Mouse (Mus musculus): ENCODE measurements around the gene Slc17a7. TPM values are rescaled to one million over a fixed set of nuclear protein-coding genes. Genes with fewer than 3 reads are reported as not detected.

The Slc17a7 gene
- polyA plus RNA-seq, 1 experiment from 2014 or later, result 1.1 TPM

MicroRNAs within 50 kb of the gene (microRNA counts, 519-probe panel; counts per million panel counts)
- 2,597 counts per million, percentile 77 among the panel's probes with 10 or more counts for microRNA mmu-miR-150

Small RNA genes lying within 50 kb of the gene (microRNA-seq; reads per million reads assigned to microRNA genes)
- gene Mir150, result 85.0 reads per million, percentile 52 among the genes with 10 or more reads in this experiment
- gene Mir5121, result 12.9 reads per million, percentile 33 among the genes with 10 or more reads in this experiment
- gene Mir7055, result not detected

Other genes starting within 250 kb of the Slc17a7 start
- gene Ap2a1, start 234.5 kb upstream of the Slc17a7 start, polyA plus RNA-seq (2015; fragmentation: Nextera tagmentation; extraction: Ambion mirVana), result 122 and 136 TPM in 2 replicates
- 0.10 and 0.25 TPM in 2 replicates for gene Tsks, start 220.7 kb upstream of the Slc17a7 start, polyA plus RNA-seq (2015; fragmentation: Nextera tagmentation; extraction: Ambion mirVana)
- 58.4 and 63.1 TPM in 2 replicates for gene Cpt1c, start 189.1 kb upstream of the Slc17a7 start, polyA plus RNA-seq (2015; fragmentation: Nextera tagmentation; extraction: Ambion mirVana)
- gene Prmt1, start 177.4 kb upstream of the Slc17a7 start, polyA plus RNA-seq (2015; fragmentation: Nextera tagmentation; extraction: Ambion mirVana), result 671 and 697 TPM in 2 replicates
- 52.3 and 53.6 TPM in 2 replicates for gene Irf3, start 166.3 kb upstream of the Slc17a7 start, polyA plus RNA-seq (2015; fragmentation: Nextera tagmentation; extraction: Ambion mirVana)
- gene Bcl2l12, start 165.2 kb upstream of the Slc17a7 start, polyA plus RNA-seq (2015; fragmentation: Nextera tagmentation; extraction: Ambion mirVana), result 7.0 and 8.3 TPM in 2 replicates
- 42.4 and 47.8 TPM in 2 replicates for gene Scaf1, start 147.6 kb upstream of the Slc17a7 start, polyA plus RNA-seq (2015; fragmentation: Nextera tagmentation; extraction: Ambion mirVana)
- gene Rras, start 146.0 kb upstream of the Slc17a7 start, polyA plus RNA-seq (2015; fragmentation: Nextera tagmentation; extraction: Ambion mirVana), result 12.2 and 12.4 TPM in 2 replicates
- 13.6 and 13.9 TPM in 2 replicates for gene Prr12, start 111.1 kb upstream of the Slc17a7 start, polyA plus RNA-seq (2015; fragmentation: Nextera tagmentation; extraction: Ambion mirVana)
- 64.1 and 67.7 TPM in 2 replicates for gene Nosip, start 101.5 kb upstream of the Slc17a7 start, polyA plus RNA-seq (2015; fragmentation: Nextera tagmentation; extraction: Ambion mirVana)
- gene Prrg2, start 101.3 kb upstream of the Slc17a7 start, polyA plus RNA-seq (2015; fragmentation: Nextera tagmentation; extraction: Ambion mirVana), result 12.5 and 13.6 TPM in 2 replicates
- gene Rcn3, start 71.7 kb upstream of the Slc17a7 start, polyA plus RNA-seq (2015; fragmentation: Nextera tagmentation; extraction: Ambion mirVana), result 43.5 and 47.8 TPM in 2 replicates
- gene Fcgrt, start 60.1 kb upstream of the Slc17a7 start, polyA plus RNA-seq (2015; fragmentation: Nextera tagmentation; extraction: Ambion mirVana), result 22.7 and 27.9 TPM in 2 replicates
- gene Rps11, start 39.5 kb upstream of the Slc17a7 start, polyA plus RNA-seq (2015; fragmentation: Nextera tagmentation; extraction: Ambion mirVana), result 657 and 700 TPM in 2 replicates
- 602 and 620 TPM in 2 replicates for gene Rpl13a, start 35.2 kb upstream of the Slc17a7 start, polyA plus RNA-seq (2015; fragmentation: Nextera tagmentation; extraction: Ambion mirVana)
- gene Gm45713, start 27.7 kb upstream of the Slc17a7 start, polyA plus RNA-seq (2015; fragmentation: Nextera tagmentation; extraction: Ambion mirVana), result 0.41 TPM in 1 of 2 replicates, not detected in the other
- gene Flt3l, start 27.5 kb upstream of the Slc17a7 start, polyA plus RNA-seq (2015; fragmentation: Nextera tagmentation; extraction: Ambion mirVana), result 1.5 and 2.2 TPM in 2 replicates
- 89.9 and 91.9 TPM in 2 replicates for gene Pih1d1, start 9.6 kb upstream of the Slc17a7 start, polyA plus RNA-seq (2015; fragmentation: Nextera tagmentation; extraction: Ambion mirVana)
- gene Aldh16a1, start 9.4 kb upstream of the Slc17a7 start, polyA plus RNA-seq (2015; fragmentation: Nextera tagmentation; extraction: Ambion mirVana), result 13.7 and 18.2 TPM in 2 replicates
- not detected in 2 replicates for gene Gfy, start 15.6 kb downstream of the Slc17a7 start, polyA plus RNA-seq (2015; fragmentation: Nextera tagmentation; extraction: Ambion mirVana)
- gene Pth2, start 17.0 kb downstream of the Slc17a7 start, polyA plus RNA-seq (2015; fragmentation: Nextera tagmentation; extraction: Ambion mirVana), result 1.1 and 1.2 TPM in 2 replicates
- 0.45 and 0.53 TPM in 2 replicates for gene Ccdc155, start 40.9 kb downstream of the Slc17a7 start, polyA plus RNA-seq (2015; fragmentation: Nextera tagmentation; extraction: Ambion mirVana)
- gene Dkkl1, start 48.2 kb downstream of the Slc17a7 start, polyA plus RNA-seq (2015; fragmentation: Nextera tagmentation; extraction: Ambion mirVana), result 6.2 and 10.5 TPM in 2 replicates
- 30.5 and 39.5 TPM in 2 replicates for gene Tead2, start 51.8 kb downstream of the Slc17a7 start, polyA plus RNA-seq (2015; fragmentation: Nextera tagmentation; extraction: Ambion mirVana)
- 1.3 and 1.4 TPM in 2 replicates for gene Cd37, start 75.2 kb downstream of the Slc17a7 start, polyA plus RNA-seq (2015; fragmentation: Nextera tagmentation; extraction: Ambion mirVana)
- gene Slc6a16, start 77.1 kb downstream of the Slc17a7 start, polyA plus RNA-seq (2015; fragmentation: Nextera tagmentation; extraction: Ambion mirVana), result 0.93 and 1.2 TPM in 2 replicates
- gene Slc6a21, start 113.6 kb downstream of the Slc17a7 start, polyA plus RNA-seq (2015; fragmentation: Nextera tagmentation; extraction: Ambion mirVana), result not detected in 2 replicates
- 11.1 and 12.4 TPM in 2 replicates for gene Trpm4, start 169.8 kb downstream of the Slc17a7 start, polyA plus RNA-seq (2015; fragmentation: Nextera tagmentation; extraction: Ambion mirVana)
- 0.39 and 0.40 TPM in 2 replicates for gene Hrc, start 171.3 kb downstream of the Slc17a7 start, polyA plus RNA-seq (2015; fragmentation: Nextera tagmentation; extraction: Ambion mirVana)
- 28.5 and 29.2 TPM in 2 replicates for gene Ppfia3, start 203.1 kb downstream of the Slc17a7 start, polyA plus RNA-seq (2015; fragmentation: Nextera tagmentation; extraction: Ambion mirVana)
- gene Lin7b, start 206.6 kb downstream of the Slc17a7 start, polyA plus RNA-seq (2015; fragmentation: Nextera tagmentation; extraction: Ambion mirVana), result 27.0 and 39.9 TPM in 2 replicates
- gene Snrnp70, start 231.8 kb downstream of the Slc17a7 start, polyA plus RNA-seq (2015; fragmentation: Nextera tagmentation; extraction: Ambion mirVana), result 157 and 186 TPM in 2 replicates
- gene Kcna7, start 241.7 kb downstream of the Slc17a7 start, polyA plus RNA-seq (2015; fragmentation: Nextera tagmentation; extraction: Ambion mirVana), result not detected in 2 replicates
- not detected in 2 replicates for gene Ntf5, start 249.7 kb downstream of the Slc17a7 start, polyA plus RNA-seq (2015; fragmentation: Nextera tagmentation; extraction: Ambion mirVana)

Measured in midbrain, embryonic 16.5 days (tissue).